Mouse (Mus musculus) bone marrow macrophage, adult 2 months (primary cell): Measurements from ENCODE around the gene Csk.

Source experiments
- CTCF ChIP-seq: IDR thresholded peaks from 2 replicates; pipeline ENCODE4 v1.5.1; 2012; ENCODE audit warnings: low read depth, mild to moderate bottlenecking, low read length, moderate library complexity
- POLR2A ChIP-seq: IDR thresholded peaks from 2 replicates; pipeline ENCODE4 v1.6.1; 2012; ENCODE audit warnings: mild to moderate bottlenecking, low read depth, low read length, borderline replicate concordance

GRCm38 (mm10) chr9:57653283-57653682 is at the start of gene Csk:
- TF ChIP-seq CTCF (no peak), POLR2A (no peak)
